Mouse (Mus musculus): Measurements from ENCODE around the gene Gng8. TPM values are rescaled to one million over a fixed set of nuclear protein-coding genes. Genes with fewer than 3 reads are reported as not detected.

Gene Gng8
- 9.5 and 10.3 TPM in 2 replicates for polyA plus RNA-seq (2012; rRNA removed)

DNA sequence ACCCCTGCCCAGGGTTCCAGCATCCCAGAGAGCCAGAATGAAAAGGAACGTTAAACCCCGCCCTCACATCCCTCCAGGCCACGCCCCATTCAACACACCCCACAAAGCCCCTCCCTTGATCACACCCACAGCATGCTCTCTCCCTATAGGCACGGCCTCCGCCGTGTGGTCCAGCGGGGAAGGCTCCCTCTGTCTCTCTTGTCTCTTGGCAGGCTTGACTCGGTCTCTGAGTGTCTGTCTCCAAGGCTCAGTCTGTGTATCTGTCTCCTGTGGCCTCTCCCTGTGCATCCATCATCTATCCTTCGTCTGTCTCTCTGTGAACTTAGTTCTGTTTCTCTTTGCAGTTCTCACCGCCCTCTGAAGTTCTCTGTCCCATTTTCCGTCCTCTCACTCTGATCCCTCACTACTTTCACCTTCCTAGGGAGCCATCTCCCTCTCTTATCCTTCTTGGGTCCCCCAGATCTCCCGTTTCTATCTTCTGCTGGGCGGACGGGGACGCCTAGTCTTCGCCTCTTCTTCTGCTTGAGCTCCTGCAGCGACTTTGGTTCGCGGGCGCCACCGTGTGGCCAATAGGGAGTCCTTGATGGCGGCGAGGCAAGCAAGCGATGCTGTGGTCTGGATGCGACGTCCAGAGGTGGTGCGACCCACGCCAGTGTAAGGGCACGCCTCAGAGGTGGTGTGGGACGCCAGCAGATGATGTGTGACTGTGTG is at the start of gene Gng8:
TSS of gene Gng8 (plus strand) at position 146 of the 711 bp plus-strand sequence.
- H3K36me3 ChIP-seq (ENCODE audit: control insufficient read depth, insufficient read depth, low read length) = no peaks in the 10 kb centered on the region
- TF ChIP-seq POLR2A (IDR thresholded peaks at IDR 0.05; ENCODE audit: control insufficient read depth, low read depth, low read length) (no peak), CTCF (IDR thresholded peaks at IDR 0.05; ENCODE audit: control insufficient read depth, insufficient read depth, insufficient replicate concordance, low read depth, low read length) (peak; percentile 85)
- peaks cover 29% of the 10 kb centered on the region for H3K4me1 ChIP-seq (ENCODE audit: control insufficient read depth, insufficient read depth, low read length)
- H3K27me3 ChIP-seq (ENCODE audit: control insufficient read depth, insufficient read depth, low read length) = no peaks in the 10 kb centered on the region
- H3K4me3 ChIP-seq (ENCODE audit: control insufficient read depth, low read depth, low read length) = peak within 1 kb of the TSS; percentile 32
- peak within 1 kb of the TSS; percentile 51 for H3K27ac ChIP-seq (ENCODE audit: control insufficient read depth, insufficient read depth, low read depth, low read length)

DNA sequence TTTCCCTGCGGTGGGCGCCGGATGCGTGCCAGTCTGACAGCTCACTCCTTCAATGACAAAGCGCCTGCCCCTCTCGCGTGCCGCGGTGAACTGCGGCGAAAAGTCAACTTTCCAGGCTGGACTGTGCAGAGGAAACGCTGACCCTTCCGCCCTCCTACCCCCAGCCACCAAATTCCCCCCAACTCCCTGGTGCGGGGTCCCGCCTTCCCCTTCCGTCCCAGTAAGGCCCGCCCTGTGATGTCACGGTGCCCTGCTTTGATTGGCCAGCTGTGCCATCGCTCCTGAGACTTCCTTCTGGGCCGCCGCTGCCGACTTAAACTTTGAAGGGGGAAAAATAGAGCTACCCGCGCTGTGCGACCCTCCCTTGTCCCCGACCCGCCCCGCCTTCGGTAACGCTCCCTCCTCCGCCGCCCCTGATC is 48.9 kb upstream of the Gng8 start, which contains the start of gene Prkd2:
TSS of gene Prkd2 (plus strand) at position 258 of the 419 bp plus-strand sequence.
- H3K27ac ChIP-seq (ENCODE audit: control insufficient read depth, insufficient read depth, low read depth, low read length) = no peak within 1 kb of the TSS
- TF ChIP-seq POLR2A (IDR thresholded peaks at IDR 0.05; ENCODE audit: control insufficient read depth, low read depth, low read length) (peak; percentile 38), CTCF (IDR thresholded peaks at IDR 0.05; ENCODE audit: control insufficient read depth, insufficient read depth, insufficient replicate concordance, low read depth, low read length) (no peak)
- H3K4me3 ChIP-seq (ENCODE audit: control insufficient read depth, low read depth, low read length) = peak within 1 kb of the TSS; percentile 84
- H3K27me3 ChIP-seq (ENCODE audit: control insufficient read depth, insufficient read depth, low read length) = no peaks in the 10 kb centered on the region
- H3K36me3 ChIP-seq (ENCODE audit: control insufficient read depth, insufficient read depth, low read length) = peaks cover 3% of the 10 kb centered on the region
- H3K4me1 ChIP-seq (ENCODE audit: control insufficient read depth, insufficient read depth, low read length) = peaks cover 43% of the 10 kb centered on the region

DNA sequence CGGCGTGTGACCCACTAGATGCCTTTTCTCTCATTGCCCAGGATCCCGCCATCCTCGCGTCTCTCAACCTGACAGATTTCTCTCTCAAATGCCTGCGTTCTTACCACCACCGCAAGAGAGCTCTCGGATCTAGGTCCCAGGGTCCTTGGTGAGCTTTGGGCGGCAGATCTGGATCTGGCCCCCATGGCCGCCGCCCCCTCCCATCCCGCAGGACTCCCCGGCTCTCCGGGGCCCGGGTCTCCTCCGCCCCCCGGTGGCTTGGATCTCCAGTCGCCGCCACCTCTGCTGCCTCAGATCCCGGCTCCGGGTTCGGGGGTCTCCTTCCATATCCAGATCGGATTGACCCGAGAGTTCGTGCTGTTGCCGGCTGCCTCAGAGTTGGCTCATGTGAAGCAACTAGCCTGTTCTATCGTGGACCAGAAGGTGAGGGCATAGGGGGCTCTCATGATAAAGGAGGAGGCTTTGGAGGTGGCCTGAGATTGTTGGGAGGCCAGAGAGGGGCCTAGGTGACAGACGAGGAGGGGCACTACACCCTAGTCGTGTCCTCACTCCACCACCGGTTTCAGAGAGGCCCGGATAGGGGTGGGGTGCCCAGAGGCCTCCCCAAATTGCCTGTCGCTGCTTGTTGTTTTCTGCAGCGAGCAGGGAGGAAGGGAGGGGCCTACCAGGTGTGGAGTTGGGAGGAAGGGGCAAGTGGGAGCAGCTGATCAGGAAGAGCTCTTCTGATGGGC is 48.0 kb upstream of the Gng8 start:
- Histone ChIP-seq H3K27me3 (ENCODE audit: control insufficient read depth, insufficient read depth, low read length) (no peaks in the 10 kb centered on the region), H3K4me1 (ENCODE audit: control insufficient read depth, insufficient read depth, low read length) (peaks cover 47% of the 10 kb centered on the region), H3K4me3 (ENCODE audit: control insufficient read depth, low read depth, low read length) (peak overlapping the region; percentile 84), H3K36me3 (ENCODE audit: control insufficient read depth, insufficient read depth, low read length) (peaks cover 2% of the 10 kb centered on the region; the same call in 1 of the 2 replicates), H3K27ac (ENCODE audit: control insufficient read depth, insufficient read depth, low read depth, low read length) (no peak overlapping the region)
- TF ChIP-seq POLR2A (IDR thresholded peaks at IDR 0.05; ENCODE audit: control insufficient read depth, low read depth, low read length) (no peak), CTCF (IDR thresholded peaks at IDR 0.05; ENCODE audit: control insufficient read depth, insufficient read depth, insufficient replicate concordance, low read depth, low read length) (no peak)

DNA sequence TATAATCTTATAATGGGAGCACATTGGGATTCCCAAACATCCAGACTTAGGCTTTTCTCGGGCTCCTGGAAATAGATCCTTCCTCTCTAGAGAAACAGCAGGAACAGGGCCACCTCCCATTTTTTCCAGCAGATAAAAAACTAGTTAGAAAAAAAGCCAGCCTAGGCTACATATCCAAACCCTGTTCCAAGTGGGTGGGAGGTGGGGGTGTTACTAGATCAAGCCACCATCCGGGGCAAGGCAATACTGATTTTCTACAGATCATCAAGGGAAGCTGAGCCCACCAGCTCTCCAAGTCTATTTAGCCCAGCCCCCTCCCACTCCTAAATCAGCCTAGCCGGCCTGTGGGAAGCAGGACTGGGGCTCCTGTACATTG is 46.9 kb upstream of the Gng8 start:
- no peak overlapping the region for H3K27ac ChIP-seq (ENCODE audit: control insufficient read depth, insufficient read depth, low read depth, low read length)
- peaks cover 51% of the 10 kb centered on the region for H3K4me1 ChIP-seq (ENCODE audit: control insufficient read depth, insufficient read depth, low read length)
- H3K4me3 ChIP-seq (ENCODE audit: control insufficient read depth, low read depth, low read length) = no peak overlapping the region

DNA sequence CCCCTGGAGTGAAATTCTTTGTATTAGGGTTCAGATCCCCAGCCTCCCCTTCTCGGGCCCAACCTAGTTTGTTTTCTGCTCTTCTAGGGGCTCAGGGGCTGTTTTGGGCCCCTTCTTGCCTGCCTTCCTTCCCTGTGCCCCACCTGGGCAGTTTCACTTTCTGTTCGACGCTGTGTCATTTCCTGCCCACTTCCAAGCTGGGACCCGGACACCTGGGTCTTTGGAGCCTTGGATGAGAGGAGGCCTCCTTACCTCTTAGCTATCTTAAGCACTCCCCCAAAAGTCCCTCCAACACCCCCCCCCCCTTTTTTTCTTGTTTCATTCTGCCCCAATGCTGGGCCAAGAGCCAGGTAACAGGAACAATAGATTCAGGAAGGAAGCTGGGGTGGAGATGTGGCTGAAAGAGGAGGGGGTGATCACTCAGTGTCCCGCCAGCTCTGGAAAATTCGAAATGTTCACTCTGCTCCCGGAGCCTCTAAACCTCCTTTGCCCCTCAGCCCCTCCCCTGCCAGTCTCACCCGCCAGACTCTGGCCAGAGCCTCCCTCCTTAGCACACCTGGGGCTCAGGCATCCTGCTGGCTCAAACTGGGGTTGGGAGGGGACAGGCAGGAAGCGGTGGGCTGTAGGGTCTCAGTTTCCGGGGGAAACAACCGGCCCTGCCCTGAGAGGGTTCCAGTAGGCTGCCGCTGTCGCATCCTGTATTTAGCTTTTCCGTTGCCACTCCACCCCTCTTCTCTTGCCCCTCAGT is 46.3 kb upstream of the Gng8 start:
- H3K4me1 ChIP-seq (ENCODE audit: control insufficient read depth, insufficient read depth, low read length) = peaks cover 51% of the 10 kb centered on the region
- no peaks in the 10 kb centered on the region for H3K27me3 ChIP-seq (ENCODE audit: control insufficient read depth, insufficient read depth, low read length)
- no peaks in the 10 kb centered on the region for H3K36me3 ChIP-seq (ENCODE audit: control insufficient read depth, insufficient read depth, low read length)

More for the DNA sequence above, 46.9 kb upstream of the Gng8 start:
- no peak for TF ChIP-seq CTCF (IDR thresholded peaks at IDR 0.05; ENCODE audit: control insufficient read depth, insufficient read depth, insufficient replicate concordance, low read depth, low read length)
- TF ChIP-seq POLR2A (IDR thresholded peaks at IDR 0.05; ENCODE audit: control insufficient read depth, low read depth, low read length) = no peak
- Histone ChIP-seq H3K27me3 (ENCODE audit: control insufficient read depth, insufficient read depth, low read length) (no peaks in the 10 kb centered on the region), H3K36me3 (ENCODE audit: control insufficient read depth, insufficient read depth, low read length) (peaks cover under 1% of the 10 kb centered on the region; the same call in 1 of the 2 replicates)

DNA sequence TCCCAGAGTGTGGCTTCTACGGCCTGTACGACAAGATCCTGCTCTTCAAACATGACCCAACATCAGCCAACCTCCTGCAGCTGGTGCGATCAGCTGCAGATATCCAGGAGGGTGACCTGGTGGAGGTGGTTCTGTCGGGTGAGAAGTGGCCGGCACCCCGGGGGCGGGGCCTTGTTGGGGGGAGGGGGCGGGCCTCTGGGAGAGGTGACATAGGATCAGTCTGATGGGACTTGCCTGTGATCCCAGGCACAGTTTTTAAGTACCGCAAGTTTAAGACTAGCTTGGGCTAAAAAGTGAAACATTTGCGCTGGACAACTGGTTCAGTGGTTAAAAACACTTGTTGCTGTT is 45.8 kb upstream of the Gng8 start:
- no peaks in the 10 kb centered on the region for H3K27me3 ChIP-seq (ENCODE audit: control insufficient read depth, insufficient read depth, low read length)
- H3K36me3 ChIP-seq (ENCODE audit: control insufficient read depth, insufficient read depth, low read length) = no peaks in the 10 kb centered on the region
- H3K4me1 ChIP-seq (ENCODE audit: control insufficient read depth, insufficient read depth, low read length) = peaks cover 51% of the 10 kb centered on the region
- H3K4me3 ChIP-seq (ENCODE audit: control insufficient read depth, low read depth, low read length) = peak overlapping the region; percentile 38
- TF ChIP-seq CTCF (IDR thresholded peaks at IDR 0.05; ENCODE audit: control insufficient read depth, insufficient read depth, insufficient replicate concordance, low read depth, low read length) (no peak), POLR2A (IDR thresholded peaks at IDR 0.05; ENCODE audit: control insufficient read depth, low read depth, low read length) (no peak)
- no peak overlapping the region for H3K27ac ChIP-seq (ENCODE audit: control insufficient read depth, insufficient read depth, low read depth, low read length)

More for the DNA sequence above, 46.3 kb upstream of the Gng8 start:
- H3K27ac ChIP-seq (ENCODE audit: control insufficient read depth, insufficient read depth, low read depth, low read length) = no peak overlapping the region
- peak overlapping the region; percentile 38 for H3K4me3 ChIP-seq (ENCODE audit: control insufficient read depth, low read depth, low read length)
- TF ChIP-seq CTCF (IDR thresholded peaks at IDR 0.05; ENCODE audit: control insufficient read depth, insufficient read depth, insufficient replicate concordance, low read depth, low read length) (no peak), POLR2A (IDR thresholded peaks at IDR 0.05; ENCODE audit: control insufficient read depth, low read depth, low read length) (no peak)

DNA sequence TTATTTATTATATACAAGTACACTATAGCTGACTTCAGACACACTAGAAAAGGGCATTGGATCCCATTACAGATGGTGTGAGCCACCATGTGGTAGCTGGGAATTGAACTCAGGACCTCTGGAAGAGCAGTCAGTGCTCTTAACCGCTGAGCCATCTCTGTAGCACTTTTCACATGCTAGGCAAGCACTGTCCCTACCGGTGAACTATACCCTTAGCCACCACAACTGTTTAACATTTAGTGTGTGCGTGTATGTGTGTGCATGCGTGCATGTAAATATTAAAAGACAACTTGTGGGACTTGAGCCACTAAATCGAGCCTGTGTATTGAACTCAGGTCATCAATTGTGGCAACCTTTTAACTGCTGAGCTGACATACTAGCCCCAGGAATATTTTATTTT is 44.8 kb upstream of the Gng8 start:
- H3K4me3 ChIP-seq (ENCODE audit: control insufficient read depth, low read depth, low read length) = no peak overlapping the region
- no peak for TF ChIP-seq CTCF (IDR thresholded peaks at IDR 0.05; ENCODE audit: control insufficient read depth, insufficient read depth, insufficient replicate concordance, low read depth, low read length)
- no peak for TF ChIP-seq POLR2A (IDR thresholded peaks at IDR 0.05; ENCODE audit: control insufficient read depth, low read depth, low read length)
- H3K36me3 ChIP-seq (ENCODE audit: control insufficient read depth, insufficient read depth, low read length) = no peaks in the 10 kb centered on the region
- no peaks in the 10 kb centered on the region for H3K27me3 ChIP-seq (ENCODE audit: control insufficient read depth, insufficient read depth, low read length)
- H3K4me1 ChIP-seq (ENCODE audit: control insufficient read depth, insufficient read depth, low read length) = peaks cover 44% of the 10 kb centered on the region
- H3K27ac ChIP-seq (ENCODE audit: control insufficient read depth, insufficient read depth, low read depth, low read length) = no peak overlapping the region

Measured in testis, adult 2 months (tissue).